Mouse (Mus musculus): ENCODE data around the gene Ier5. TPM values are rescaled to one million over a fixed set of nuclear protein-coding genes. Genes with fewer than 3 reads are reported as not detected.

The Ier5 gene
- total RNA-seq, 2 experiments from 2014 or later, result 5.5 to 7.5 TPM

GRCm38 (mm10) chr1:155053296-155053695 lies 46.1 kb downstream of the Ier5 start:
- no peak for DNase-seq

GRCm38 (mm10) chr1:155052761-155053166 lies 46.7 kb downstream of the Ier5 start:
- no peak for DNase-seq

GRCm38 (mm10) chr1:155052131-155052760 lies 47.2 kb downstream of the Ier5 start:
- DNase-seq, result no peak

- DNase-seq, result no peak
Observed at GRCm38 (mm10) chr1:155051701-155052127, 47.7 kb downstream of the Ier5 start.

GRCm38 (mm10) chr1:155050897-155051592 lies 48.4 kb downstream of the Ier5 start:
- no peak for DNase-seq

- DNase-seq, result peak; percentile 47
Observed at GRCm38 (mm10) chr1:155050174-155050573, 49.3 kb downstream of the Ier5 start.

- DNase-seq, result peak; percentile 79
Observed at GRCm38 (mm10) chr1:155048947-155049346, 50.5 kb downstream of the Ier5 start.

Other genes with a start within 250 kb of the Ier5 start
- gene Cacna1e, start 215.1 kb downstream of the Ier5 start, total RNA-seq (2021), result under 1 TPM; 0.05 to 0.19 TPM
- gene Mr1, start 47.2 kb upstream of the Ier5 start, total RNA-seq (2021), result 10 to 100 TPM in 1 of 2 experiments, 1 to 10 TPM in 1; 7.3 to 10.6 TPM
- 10 to 100 TPM; 11.3 to 12.2 TPM for gene Stx6, start 59.1 kb upstream of the Ier5 start, total RNA-seq (2021)
- gene BC034090, start 144.8 kb upstream of the Ier5 start, total RNA-seq (2021), result 1 to 10 TPM; 1.7 to 2.3 TPM

Measured in gastrocnemius, postnatal 25 days (tissue).